Mouse (Mus musculus): ENCODE measurements around the gene Rgl1. TPM values are rescaled to one million over a fixed set of nuclear protein-coding genes. Genes with fewer than 3 reads are reported as not detected.
"Not testable (repeated sequence)": the region's sequence is repeated elsewhere in the genome, so short reads cannot be mapped to it uniquely, and the experiment has no call there.

Gene Rgl1
- total RNA-seq, 2 experiments from 2014 or later = 29.3 to 37.1 TPM

GRCm38 (mm10) chr1:152654851-152655250 is 111.3 kb downstream of the Rgl1 start:
- DNase-seq = no peak

DNA sequence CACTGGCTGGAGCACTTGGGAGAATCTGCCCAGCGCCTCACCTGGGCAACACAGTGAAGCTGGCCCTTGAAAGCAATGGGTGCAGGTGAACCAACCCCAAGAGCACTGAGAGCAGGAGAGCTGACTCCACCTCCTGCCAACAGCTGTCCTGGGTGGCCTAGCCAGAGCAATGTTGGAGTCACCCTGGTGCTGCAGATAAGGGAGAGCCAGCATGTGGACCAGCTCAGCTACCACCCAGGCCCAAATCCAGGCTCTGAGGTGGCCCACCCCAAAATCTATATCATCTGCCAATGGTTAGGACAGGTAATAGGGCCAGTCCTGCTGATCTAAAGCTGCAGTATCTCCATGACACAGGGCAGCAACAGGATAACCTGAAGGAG is 114.7 kb downstream of the Rgl1 start:
- DNase-seq = no peak

- DNase-seq = no peak
Observed at GRCm38 (mm10) chr1:152650856-152651494, 115.2 kb downstream of the Rgl1 start.

- no peak for DNase-seq
Observed at GRCm38 (mm10) chr1:152648052-152648451, 118.1 kb downstream of the Rgl1 start.

DNA sequence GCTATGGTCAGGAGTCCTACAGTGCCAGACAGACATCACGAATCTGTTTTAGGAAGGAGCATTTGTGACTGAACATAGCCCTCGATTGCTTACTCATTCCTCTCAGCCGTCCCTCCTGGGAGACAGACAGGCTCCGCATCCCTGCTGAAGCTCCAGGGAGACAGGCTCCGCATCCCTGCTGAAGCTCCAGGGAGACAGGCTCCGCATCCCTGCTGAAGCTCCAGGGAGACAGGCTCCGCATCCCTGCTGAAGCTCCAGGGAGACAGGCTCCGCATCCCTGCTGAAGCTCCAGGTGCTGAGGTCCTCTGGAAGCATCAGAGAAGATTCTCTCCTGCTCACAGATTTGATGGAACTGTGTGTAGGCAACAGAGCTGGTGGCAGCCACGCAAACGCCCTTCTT is 123.9 kb downstream of the Rgl1 start:
- DNase-seq = not testable (repeated sequence)

- peak; percentile 85 for DNase-seq
Observed at GRCm38 (mm10) chr1:152640195-152640981, 125.8 kb downstream of the Rgl1 start.

GRCm38 (mm10) chr1:152639344-152639743 is 126.8 kb downstream of the Rgl1 start:
- no peak for DNase-seq

DNA sequence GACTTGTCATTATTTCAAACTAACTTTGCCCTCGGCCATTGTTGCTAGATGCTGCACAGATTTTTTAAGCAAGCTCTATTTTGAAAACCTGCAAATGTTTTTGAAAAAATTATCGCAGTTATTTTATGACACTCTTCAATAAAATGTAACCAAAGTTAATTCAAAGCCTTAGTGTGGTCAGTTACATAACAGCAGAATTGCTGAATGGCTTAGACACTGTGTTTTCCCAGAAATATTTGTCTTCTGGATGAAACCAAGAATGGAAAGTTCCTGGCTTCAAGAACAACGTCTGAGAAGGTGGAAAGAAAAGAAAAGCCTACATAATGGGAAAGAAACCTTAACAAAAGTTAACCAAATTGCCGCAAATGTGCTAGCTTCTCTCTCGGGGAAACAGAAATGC is 131.5 kb downstream of the Rgl1 start:
- no peak for DNase-seq

- DNase-seq = no peak
Observed at GRCm38 (mm10) chr1:152629780-152630179, 136.4 kb downstream of the Rgl1 start.

DNA sequence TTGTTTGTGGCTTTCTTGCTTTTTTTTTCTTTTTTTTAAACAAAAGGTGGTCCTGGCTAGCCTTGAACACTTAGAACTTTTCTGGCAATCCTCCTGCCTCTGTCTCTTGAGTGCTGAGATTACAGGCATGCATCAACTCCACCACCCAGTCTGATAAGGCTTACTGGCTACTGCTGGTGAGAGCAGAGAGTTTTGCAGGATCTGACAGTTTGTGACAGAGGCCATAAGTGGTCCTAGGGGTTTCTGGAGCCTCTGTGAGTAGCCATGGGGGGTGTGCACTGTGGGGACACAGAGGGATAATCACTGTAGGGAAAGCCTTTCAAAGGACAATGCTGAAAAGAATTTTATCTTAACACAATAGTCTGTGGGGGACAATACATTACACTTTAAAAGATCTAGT is 140.5 kb downstream of the Rgl1 start:
- no peak for DNase-seq

- peak; percentile 78 for DNase-seq
Observed at GRCm38 (mm10) chr1:152624644-152625454, 141.3 kb downstream of the Rgl1 start.

DNA sequence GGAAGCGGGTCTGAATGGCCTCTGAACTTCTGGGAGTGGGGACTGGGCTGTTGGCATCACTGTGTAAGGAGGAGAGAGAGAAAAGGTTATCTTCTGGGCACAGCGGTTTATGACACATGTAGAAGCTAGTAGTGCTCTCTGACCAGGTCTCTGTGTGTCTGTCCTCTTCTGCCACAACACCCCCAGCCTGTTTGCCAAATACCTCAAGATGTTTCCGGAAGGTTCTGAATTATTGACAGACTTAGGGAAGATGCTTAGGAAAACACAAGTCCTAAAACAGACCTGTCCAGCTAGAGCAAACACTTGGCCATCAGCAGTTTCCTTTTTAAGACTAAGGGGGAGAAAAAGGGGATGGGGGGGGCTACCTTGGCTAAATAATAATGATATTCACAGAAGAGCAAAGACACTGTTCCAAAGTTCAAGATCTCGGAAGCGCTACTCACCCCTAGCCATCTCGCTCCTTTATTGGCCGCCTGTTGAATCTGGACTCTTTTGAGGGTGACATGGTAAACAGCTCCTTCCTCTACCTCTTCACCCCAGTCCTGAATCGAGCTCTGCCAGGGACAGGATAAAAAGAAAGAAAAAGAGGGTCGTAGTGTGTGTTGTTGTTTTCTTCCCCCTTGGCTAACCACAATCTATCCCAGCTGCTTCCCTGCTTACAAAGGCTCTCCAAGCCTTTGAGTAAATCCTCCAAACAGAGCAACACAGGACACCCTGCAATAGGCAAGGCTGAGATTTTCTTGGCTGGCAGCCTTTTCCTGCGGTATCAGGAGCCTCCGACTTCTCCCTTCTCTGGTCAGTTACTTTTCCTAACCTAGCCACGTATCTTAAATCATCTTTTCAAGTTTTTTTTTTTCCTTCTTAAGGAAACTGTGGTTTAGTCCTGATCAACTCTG is 142.5 kb downstream of the Rgl1 start:
- DNase-seq = peak; percentile 52

DNA sequence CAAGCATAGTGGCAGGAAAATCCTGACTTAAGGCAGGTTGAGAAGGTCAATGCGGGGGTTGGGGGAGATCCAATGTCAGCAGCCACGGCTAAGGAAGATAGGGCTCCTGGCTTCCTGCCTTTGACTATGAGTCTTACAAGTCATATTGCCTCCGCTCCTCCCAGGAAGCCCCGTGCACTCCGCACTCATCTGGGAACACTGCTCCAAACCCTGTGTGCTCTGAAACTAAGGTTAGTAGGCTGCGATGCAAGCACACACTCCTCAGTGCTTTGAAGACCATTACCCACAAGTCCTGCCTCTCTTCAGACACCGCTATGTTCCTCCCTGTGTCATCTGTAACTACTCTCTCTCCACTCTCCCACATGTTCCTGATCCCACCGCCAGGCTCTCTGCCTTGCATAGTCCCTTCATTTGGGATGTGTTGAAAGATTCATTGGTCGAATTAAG is 143.4 kb downstream of the Rgl1 start:
- DNase-seq = peak; percentile 30

DNA sequence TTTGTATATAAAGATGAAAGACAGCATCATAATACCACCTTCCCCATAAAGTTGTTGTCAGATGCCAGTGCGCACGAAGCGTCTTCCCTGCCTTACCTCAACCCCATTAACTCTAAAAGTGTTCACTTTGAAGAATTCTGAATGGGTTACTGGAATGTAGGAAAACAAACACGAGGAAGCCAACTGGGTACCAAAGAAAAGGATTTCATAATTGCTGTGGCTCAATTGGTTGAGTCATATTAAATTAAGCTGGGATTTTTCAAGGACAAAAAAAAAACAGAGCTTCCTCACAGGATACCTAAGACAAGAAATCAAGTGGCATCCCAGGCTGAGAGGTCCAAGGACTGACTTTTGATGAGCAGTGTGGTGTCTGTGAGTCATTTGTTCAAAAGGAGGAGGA is 144.5 kb downstream of the Rgl1 start:
- DNase-seq = no peak

DNA sequence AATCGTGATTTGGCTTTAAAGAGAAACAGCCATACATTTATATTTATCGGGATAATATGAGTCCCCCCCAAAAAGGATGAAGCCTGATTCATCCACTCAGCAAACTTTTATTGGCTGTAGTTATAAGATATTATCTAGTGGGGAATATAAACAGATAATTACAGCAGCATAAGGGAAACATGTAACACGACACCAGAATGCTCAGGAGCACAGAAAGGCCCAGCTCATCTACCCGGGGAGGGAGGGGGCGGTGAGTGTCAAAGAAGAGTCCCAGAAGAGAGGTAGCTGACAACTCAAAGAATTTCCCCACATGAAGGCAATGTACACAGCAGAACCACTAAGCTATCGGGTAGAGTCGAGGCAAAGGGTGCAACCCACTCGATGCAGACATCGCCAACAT is 146.8 kb downstream of the Rgl1 start:
- no peak for DNase-seq

- DNase-seq = no peak
Observed at GRCm38 (mm10) chr1:152618896-152619295, 147.3 kb downstream of the Rgl1 start.

DNA sequence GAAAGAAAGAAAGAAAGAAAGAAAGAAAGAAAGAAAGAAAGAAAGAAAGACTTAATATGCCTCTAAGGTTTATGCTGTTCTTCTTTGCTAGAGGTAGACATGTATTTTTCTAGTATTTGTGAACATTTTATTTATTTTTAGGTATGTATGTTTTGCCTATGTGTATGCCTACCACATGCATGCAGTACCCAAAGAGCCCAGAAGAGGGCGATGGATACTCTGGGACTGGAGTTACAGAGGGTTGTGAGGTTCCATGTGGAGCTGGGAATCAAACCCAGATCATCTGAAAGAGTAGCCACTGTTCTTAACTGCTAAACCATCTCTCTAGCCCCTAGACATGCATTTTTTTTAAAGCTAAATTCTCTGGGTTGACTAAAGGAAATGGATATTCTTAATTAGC is 147.8 kb downstream of the Rgl1 start:
- DNase-seq = no peak

DNA sequence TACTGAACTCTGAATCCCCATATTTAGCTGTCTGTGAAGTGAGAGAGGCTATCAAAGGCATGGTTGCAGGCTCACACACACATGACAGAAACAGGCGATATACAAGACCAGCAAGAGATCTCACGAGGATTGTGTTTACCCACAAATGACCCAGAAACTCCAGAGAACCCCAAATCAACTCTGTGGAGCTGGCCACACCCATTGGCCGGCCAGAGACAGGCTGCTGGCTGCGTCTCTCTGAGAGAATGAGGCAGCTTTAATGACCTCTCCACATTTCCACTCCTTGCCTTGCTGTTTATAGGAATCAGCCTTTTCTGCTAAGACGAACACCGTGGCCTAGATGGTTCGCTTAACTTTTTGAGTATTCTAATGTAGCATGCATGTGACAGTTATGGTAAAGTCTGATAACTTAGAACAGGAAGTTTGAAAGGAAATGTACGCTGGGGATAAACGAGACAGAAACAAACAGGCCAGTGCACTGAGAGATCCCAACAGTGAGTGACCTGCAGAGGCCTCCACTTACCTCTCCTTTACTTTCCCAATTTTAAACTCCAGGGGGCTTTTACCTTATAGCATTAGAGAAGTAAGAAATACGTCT is 148.3 kb downstream of the Rgl1 start:
- DNase-seq = no peak

GRCm38 (mm10) chr1:152616777-152617057 is 149.4 kb downstream of the Rgl1 start:
- no peak for DNase-seq

- no peak for DNase-seq
Observed at GRCm38 (mm10) chr1:152615987-152616776, 150.0 kb downstream of the Rgl1 start.
